Mouse (Mus musculus) olfactory bulb, adult 2 months (tissue): ENCODE measurements around the gene A130010J15Rik. TPM values are rescaled to one million over a fixed set of nuclear protein-coding genes. Genes with fewer than 3 reads are reported as not detected.

ENCODE experiments used
- H3K27ac ChIP-seq: fragments of 200-500 bp; 2 replicates; pipeline ENCODE4 v1.5.1; 2012; ENCODE audit warnings: low read depth, low read length; ENCODE audit not compliant: insufficient read depth
- H3K4me1 ChIP-seq: fragments of 200-500 bp; 2 replicates; pipeline ENCODE4 v1.6.1; 2012; ENCODE audit warnings: low read length; ENCODE audit not compliant: control insufficient read depth, insufficient read depth
- H3K4me3 ChIP-seq: fragments of 200-500 bp; 2 replicates; pipeline ENCODE4 v1.5.1; 2012; ENCODE audit warnings: mild to moderate bottlenecking, low read depth, low read length, moderate library complexity; ENCODE audit not compliant: insufficient read depth
- CTCF ChIP-seq: fragments of 200-500 bp; IDR thresholded peaks from 2 replicates; pipeline ENCODE4 v1.5.1; 2012; ENCODE audit warnings: low read depth, mild to moderate bottlenecking, low read length, moderate library complexity; ENCODE audit not compliant: insufficient read depth
- POLR2A ChIP-seq: fragments of 200-500 bp; IDR thresholded peaks from 2 replicates; pipeline ENCODE4 v1.6.1; 2012; ENCODE audit warnings: mild to moderate bottlenecking, low read depth, low read length, moderate library complexity; ENCODE audit not compliant: insufficient read depth
- WGBS: fragments of 180-500 bp; shearing (Covaris S2); methylation state at CpG from one replicate; pipeline ENCODE4 v1.1.7; 2018; 5-methylcytosine and 5-hydroxymethylcytosine counted together
- polyA plus RNA-seq: library from polyadenylated mRNA; stranded (reverse); fragments of >200 nt; gene quantifications from 2 replicates; pipeline ENCODE4 v1.2.4, GENCODE M21; 2012; ENCODE audit warnings: low replicate concordance; ENCODE audit not compliant: missing spikeins, insufficient read depth, insufficient read length

A130010J15Rik gene
- polyA plus RNA-seq, 1 experiment: not detected

GRCm38 (mm10) chr1:193131311-193131948 lies 36.4 kb upstream of the A130010J15Rik start:
- 88% methylated on average over 6 of the region's 6 CpGs for WGBS
- Histone ChIP-seq H3K4me3 (no peak overlapping the region), H3K4me1 (peaks cover 7% of the 10 kb centered on the region; the same call in 1 of the 2 replicates), H3K27ac (no peak overlapping the region)
- TF ChIP-seq POLR2A: no peak
- no peak for TF ChIP-seq CTCF

GRCm38 (mm10) chr1:193132385-193132784 lies 35.5 kb upstream of the A130010J15Rik start:
- H3K27ac ChIP-seq: no peak overlapping the region
- no peak for TF ChIP-seq POLR2A
- no peak for TF ChIP-seq CTCF
- H3K4me3 ChIP-seq: no peak overlapping the region
- H3K4me1 ChIP-seq: peaks cover 7% of the 10 kb centered on the region; the same call in 1 of the 2 replicates

- Histone ChIP-seq H3K4me1 (0 out of 2 replicates have a peak, but pooled peaks cover 3% of the 10 kb centered on the region), H3K27ac (no peak overlapping the region), H3K4me3 (no peak overlapping the region)
- 90% methylated on average over 1 of the region's 1 CpGs for WGBS
- no peak for TF ChIP-seq POLR2A
Measured at GRCm38 (mm10) chr1:193133726-193134125, 34.1 kb upstream of the A130010J15Rik start.

- Histone ChIP-seq H3K4me3 (no peak overlapping the region), H3K4me1 (no peaks in the 10 kb centered on the region)
- WGBS: 33% methylated on average over 7 of the region's 7 CpGs
Measured at GRCm38 (mm10) chr1:193138087-193138486, 29.8 kb upstream of the A130010J15Rik start.

GRCm38 (mm10) chr1:193138669-193139068 lies 29.2 kb upstream of the A130010J15Rik start:
- no peak overlapping the region for H3K4me3 ChIP-seq
- no peaks in the 10 kb centered on the region for H3K4me1 ChIP-seq
- no peak for TF ChIP-seq CTCF
- no peak overlapping the region for H3K27ac ChIP-seq
- WGBS: 47% methylated on average over 3 of the region's 3 CpGs

More at GRCm38 (mm10) chr1:193138087-193138486, 29.8 kb upstream of the A130010J15Rik start:
- no peak for TF ChIP-seq POLR2A
- no peak for TF ChIP-seq CTCF
- H3K27ac ChIP-seq: no peak overlapping the region

- 83% methylated on average over 7 of the region's 7 CpGs for WGBS
- H3K27ac ChIP-seq: no peak overlapping the region
- TF ChIP-seq POLR2A: no peak
- TF ChIP-seq CTCF: no peak
- H3K4me1 ChIP-seq: no peaks in the 10 kb centered on the region
- H3K4me3 ChIP-seq: no peak overlapping the region
Measured at GRCm38 (mm10) chr1:193141118-193141517, 26.7 kb upstream of the A130010J15Rik start.

GRCm38 (mm10) chr1:193142517-193143062 lies 25.3 kb upstream of the A130010J15Rik start:
- no peak for TF ChIP-seq POLR2A
- 90% methylated on average over 8 of the region's 8 CpGs for WGBS
- Histone ChIP-seq H3K4me3 (no peak overlapping the region), H3K27ac (no peak overlapping the region), H3K4me1 (no peaks in the 10 kb centered on the region)

- Histone ChIP-seq H3K4me1 (no peaks in the 10 kb centered on the region), H3K27ac (no peak overlapping the region), H3K4me3 (no peak overlapping the region)
- WGBS: 94% methylated on average over 6 of the region's 6 CpGs
- TF ChIP-seq POLR2A (no peak), CTCF (no peak)
Measured at GRCm38 (mm10) chr1:193144516-193144915, 23.3 kb upstream of the A130010J15Rik start.

- no peak for TF ChIP-seq CTCF
- TF ChIP-seq POLR2A: no peak
Measured at GRCm38 (mm10) chr1:193145101-193145500, 22.7 kb upstream of the A130010J15Rik start.

GRCm38 (mm10) chr1:193146416-193146815 lies 21.4 kb upstream of the A130010J15Rik start:
- H3K4me3 ChIP-seq: no peak overlapping the region
- TF ChIP-seq POLR2A: no peak
- no peak for TF ChIP-seq CTCF
- peaks cover 3% of the 10 kb centered on the region; the same call in 1 of the 2 replicates for H3K4me1 ChIP-seq
- WGBS: 82% methylated on average over 1 of the region's 1 CpGs
- H3K27ac ChIP-seq: no peak overlapping the region

More at GRCm38 (mm10) chr1:193145101-193145500, 22.7 kb upstream of the A130010J15Rik start:
- no peaks in the 10 kb centered on the region for H3K4me1 ChIP-seq
- WGBS: 83% methylated on average over 4 of the region's 4 CpGs
- H3K4me3 ChIP-seq: no peak overlapping the region
- no peak overlapping the region for H3K27ac ChIP-seq
